Mouse (Mus musculus) cortical plate, adult 2 months (tissue): ENCODE data around the gene Mgat5b.

Source experiments
- CTCF ChIP-seq: fragments of 200-500 bp; IDR thresholded peaks from 2 replicates; pipeline ENCODE4 v1.5.1; 2011; ENCODE audit warnings: mild to moderate bottlenecking, control low read depth, low read length; ENCODE audit not compliant: insufficient read depth; ENCODE audit errors: extremely low read depth
- POLR2A ChIP-seq: fragments of 200-500 bp; IDR thresholded peaks from 2 replicates; pipeline ENCODE4 v1.6.1; 2011; ENCODE audit warnings: mild to moderate bottlenecking, low read length, control low read depth; ENCODE audit not compliant: insufficient read depth; ENCODE audit errors: extremely low read depth

GRCm38 (mm10) chr11:116940088-116940855 is 21.6 kb downstream of the Mgat5b start:
- TF ChIP-seq POLR2A (no peak), CTCF (no peak)
